Mouse (Mus musculus): ENCODE results near the gene Adamtsl2.

GRCm38 (mm10) chr2:27071137-27071536 lies 8.0 kb upstream of the Adamtsl2 start:
- TF ChIP-seq GATA1 (IDR thresholded peaks at IDR 0.05; ENCODE audit: borderline replicate concordance, low read length) (no peak), FLI1 (IDR thresholded peaks at IDR 0.05; ENCODE audit: low read length) (no peak)

Measured in megakaryocyte, embryonic 14.5 days (primary cell).